Mouse (Mus musculus): ENCODE results near the gene Als2. TPM values are rescaled to one million over a fixed set of nuclear protein-coding genes. Genes with fewer than 3 reads are reported as not detected.

Gene Als2
- polyA plus RNA-seq, 1 experiment from 2014 or later: 7.5 TPM

DNA sequence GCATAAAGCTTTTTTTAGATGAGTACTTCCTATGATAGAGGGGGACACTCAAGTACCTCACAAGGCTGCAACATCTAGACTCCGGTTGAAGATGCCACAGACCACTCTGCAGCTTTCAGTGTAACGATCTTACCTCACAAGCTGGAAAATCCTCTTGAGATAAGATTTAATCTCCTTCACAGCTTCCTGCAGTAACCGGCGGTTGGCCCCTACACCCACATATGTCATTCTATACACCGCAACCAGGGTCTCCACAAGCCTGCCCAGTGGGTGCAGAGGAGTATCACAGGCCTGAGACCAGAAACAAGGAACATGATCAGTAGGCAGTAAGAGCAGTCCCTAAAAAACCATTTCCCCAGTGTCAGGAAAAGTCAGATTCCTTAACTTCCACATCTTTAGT, 64.0 kb downstream of the Als2 start:
- H3K27me3 ChIP-seq: no peaks in the 10 kb centered on the region
- no peak overlapping the region for H3K9ac ChIP-seq
- H3K9me3 ChIP-seq: no peaks in the 10 kb centered on the region
- H3K36me3 ChIP-seq: peaks cover 52% of the 10 kb centered on the region
- 83% methylated on average over 5 of the region's 5 CpGs for WGBS
- no peaks in the 10 kb centered on the region for H3K4me1 ChIP-seq
- no peak for ATAC-seq (ENCODE audit: insufficient number of reproducible peaks, low FRiP score, low TSS enrichment, low read depth)
- H3K27ac ChIP-seq: no peak overlapping the region
- no peak overlapping the region for H3K4me2 ChIP-seq
- no peak overlapping the region for H3K4me3 ChIP-seq

DNA sequence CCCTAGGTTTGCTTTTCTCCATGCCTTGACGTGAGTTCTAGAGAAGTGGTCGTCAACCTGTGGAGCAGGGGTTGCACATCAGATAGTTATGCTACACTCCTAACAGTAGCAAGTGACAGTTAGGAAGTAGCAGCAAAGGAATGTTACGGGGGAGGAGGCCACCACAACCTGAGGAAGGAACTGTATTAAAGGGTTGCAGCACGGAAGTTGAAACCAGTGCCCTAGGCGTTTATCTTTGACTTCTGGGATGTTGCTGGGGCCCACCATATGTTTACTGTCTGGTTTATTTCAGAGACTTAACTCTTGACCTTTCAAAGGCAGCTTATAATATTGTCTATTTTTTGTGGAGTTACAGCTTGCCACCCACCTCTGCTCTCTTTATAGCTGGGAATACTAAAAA, 65.2 kb downstream of the Als2 start:
- Histone ChIP-seq H3K9me3 (no peaks in the 10 kb centered on the region), H3K4me1 (no peaks in the 10 kb centered on the region), H3K36me3 (peaks cover 59% of the 10 kb centered on the region), H3K27me3 (no peaks in the 10 kb centered on the region), H3K4me2 (no peak overlapping the region), H3K27ac (no peak overlapping the region), H3K9ac (no peak overlapping the region), H3K4me3 (no peak overlapping the region)
- no peak for ATAC-seq (ENCODE audit: insufficient number of reproducible peaks, low FRiP score, low TSS enrichment, low read depth)
- WGBS: 47% methylated on average over 5 of the region's 5 CpGs

- WGBS: 81% methylated on average over 8 of the region's 8 CpGs
- H3K4me2 ChIP-seq: no peak overlapping the region
- no peak overlapping the region for H3K27ac ChIP-seq
- ATAC-seq (ENCODE audit: insufficient number of reproducible peaks, low FRiP score, low TSS enrichment, low read depth): no peak
- no peaks in the 10 kb centered on the region for H3K9me3 ChIP-seq
- no peaks in the 10 kb centered on the region for H3K4me1 ChIP-seq
- no peak overlapping the region for H3K4me3 ChIP-seq
- H3K36me3 ChIP-seq: peaks cover 59% of the 10 kb centered on the region
- no peak overlapping the region for H3K9ac ChIP-seq
- no peaks in the 10 kb centered on the region for H3K27me3 ChIP-seq
Measured at GRCm38 (mm10) chr1:59170290-59170689, 66.7 kb downstream of the Als2 start.

DNA sequence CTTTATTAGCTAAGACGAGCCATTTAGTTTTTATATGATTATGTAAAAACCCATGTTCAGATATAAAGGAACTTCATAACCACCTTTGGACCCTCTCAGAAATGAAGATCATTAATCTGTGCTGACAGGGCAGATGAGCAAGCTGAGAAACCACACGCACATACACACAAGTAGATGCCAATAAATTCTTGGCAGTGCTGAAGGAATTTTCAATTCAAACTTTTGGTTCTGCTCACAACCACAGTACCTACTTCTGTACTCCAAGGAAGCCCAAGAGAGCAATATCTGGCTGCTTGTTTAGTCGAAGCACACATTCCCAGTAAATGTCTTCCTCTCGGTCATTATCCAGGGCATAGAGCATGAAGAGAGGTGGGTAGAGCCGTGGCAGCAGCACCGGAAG, 67.4 kb downstream of the Als2 start:
- H3K9me3 ChIP-seq: no peaks in the 10 kb centered on the region
- H3K27ac ChIP-seq: no peak overlapping the region
- no peaks in the 10 kb centered on the region for H3K4me1 ChIP-seq
- H3K4me2 ChIP-seq: no peak overlapping the region
- WGBS: 75% methylated on average over 6 of the region's 6 CpGs
- peaks cover 54% of the 10 kb centered on the region for H3K36me3 ChIP-seq
- ATAC-seq (ENCODE audit: insufficient number of reproducible peaks, low FRiP score, low TSS enrichment, low read depth): no peak
- no peak overlapping the region for H3K4me3 ChIP-seq
- H3K9ac ChIP-seq: no peak overlapping the region
- no peaks in the 10 kb centered on the region for H3K27me3 ChIP-seq

DNA sequence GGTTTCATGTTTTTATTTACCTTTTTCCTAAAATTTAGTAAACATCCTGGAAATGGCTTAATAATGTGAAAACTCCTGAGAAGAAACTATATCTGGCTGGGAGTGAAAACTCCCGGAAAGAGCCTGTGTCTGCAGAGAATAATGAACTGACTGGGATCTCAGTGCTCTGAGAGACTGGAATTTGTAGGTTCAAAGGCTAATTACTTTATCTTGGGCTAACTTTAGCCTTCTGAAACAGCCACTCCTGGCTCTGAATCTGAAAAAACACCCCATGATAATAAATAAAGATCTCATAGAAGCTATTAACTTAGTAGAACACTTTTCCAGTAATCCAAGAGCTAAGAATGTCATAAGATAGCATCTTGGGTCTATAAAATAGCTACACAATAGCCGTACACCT, 68.5 kb downstream of the Als2 start:
- Histone ChIP-seq H3K9me3 (no peaks in the 10 kb centered on the region), H3K27me3 (no peaks in the 10 kb centered on the region), H3K9ac (no peak overlapping the region), H3K4me3 (no peak overlapping the region), H3K4me1 (no peaks in the 10 kb centered on the region), H3K27ac (no peak overlapping the region), H3K36me3 (peaks cover 56% of the 10 kb centered on the region), H3K4me2 (no peak overlapping the region)
- 70% methylated on average over 2 of the region's 2 CpGs for WGBS
- ATAC-seq (ENCODE audit: insufficient number of reproducible peaks, low FRiP score, low TSS enrichment, low read depth): no peak

- Histone ChIP-seq H3K4me2 (no peak overlapping the region), H3K27me3 (no peaks in the 10 kb centered on the region), H3K9ac (no peak overlapping the region), H3K9me3 (no peaks in the 10 kb centered on the region), H3K27ac (no peak overlapping the region), H3K36me3 (peaks cover 54% of the 10 kb centered on the region), H3K4me1 (peaks cover 7% of the 10 kb centered on the region), H3K4me3 (no peak overlapping the region)
- ATAC-seq (ENCODE audit: insufficient number of reproducible peaks, low FRiP score, low TSS enrichment, low read depth): no peak
- WGBS: 84% methylated on average over 4 of the region's 4 CpGs
Measured at GRCm38 (mm10) chr1:59167654-59168425, 69.2 kb downstream of the Als2 start.

DNA sequence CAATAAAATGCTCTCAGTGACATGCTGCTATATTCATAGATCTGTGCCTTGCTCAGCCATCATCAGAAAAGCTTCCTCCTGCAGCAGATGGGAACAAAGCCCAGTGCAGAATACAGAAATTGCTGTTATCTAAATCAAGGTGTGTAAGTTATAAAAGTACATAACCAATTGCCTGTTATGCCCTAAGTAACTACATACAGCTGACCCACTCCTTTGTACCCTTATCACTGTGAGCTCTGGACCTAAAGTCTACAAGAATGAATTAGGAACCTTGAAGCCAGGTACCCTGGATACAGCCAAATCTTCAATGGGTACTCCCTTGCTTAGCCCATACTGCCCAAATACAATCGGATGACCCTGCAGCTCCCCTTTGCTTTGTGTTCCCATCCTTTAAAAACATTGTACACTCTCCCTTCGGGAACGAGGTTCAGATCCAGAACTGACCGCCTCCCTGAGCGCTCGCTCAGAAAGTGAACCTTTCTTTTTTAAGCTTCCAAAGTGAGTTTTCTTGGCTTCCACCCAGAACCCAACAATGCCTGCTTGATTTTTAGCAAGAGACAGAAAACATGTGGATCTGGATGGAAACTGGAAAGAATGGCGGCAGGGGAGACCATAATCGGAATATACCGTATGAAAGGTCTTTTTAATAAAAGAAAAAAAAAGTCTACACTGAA, 70.7 kb downstream of the Als2 start:
- Histone ChIP-seq H3K36me3 (peaks cover 43% of the 10 kb centered on the region), H3K9ac (no peak overlapping the region), H3K27ac (no peak overlapping the region), H3K4me2 (no peak overlapping the region), H3K4me1 (peaks cover 9% of the 10 kb centered on the region), H3K27me3 (no peaks in the 10 kb centered on the region), H3K4me3 (no peak overlapping the region), H3K9me3 (no peaks in the 10 kb centered on the region)
- no peak for ATAC-seq (ENCODE audit: insufficient number of reproducible peaks, low FRiP score, low TSS enrichment, low read depth)
- WGBS: 79% methylated on average over 9 of the region's 9 CpGs

DNA sequence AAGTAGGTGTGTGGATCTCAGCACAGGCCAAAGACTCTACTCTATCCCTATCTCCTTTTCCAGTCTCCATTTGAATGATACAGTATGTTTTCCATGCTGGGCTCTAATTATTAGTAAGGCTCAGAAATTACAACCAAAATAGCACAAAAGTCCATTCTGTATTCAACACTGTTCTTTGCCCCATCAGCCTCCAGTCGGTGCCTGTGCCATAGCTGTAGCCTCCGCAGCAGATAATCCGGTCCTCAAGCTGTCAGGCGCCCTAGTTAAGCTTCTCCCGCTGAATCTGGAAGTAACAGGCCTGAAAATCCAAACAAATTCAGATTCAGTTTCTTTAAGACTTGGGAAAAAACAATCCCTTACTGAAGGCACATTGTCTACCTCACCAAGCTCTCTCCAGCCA, 73.1 kb downstream of the Als2 start:
- no peak overlapping the region for H3K4me2 ChIP-seq
- ATAC-seq (ENCODE audit: insufficient number of reproducible peaks, low FRiP score, low TSS enrichment, low read depth): no peak
- H3K36me3 ChIP-seq: peaks cover 34% of the 10 kb centered on the region
- no peaks in the 10 kb centered on the region for H3K27me3 ChIP-seq
- no peaks in the 10 kb centered on the region for H3K9me3 ChIP-seq
- WGBS: 79% methylated on average over 5 of the region's 5 CpGs
- H3K9ac ChIP-seq: no peak overlapping the region
- no peak overlapping the region for H3K4me3 ChIP-seq
- no peak overlapping the region for H3K27ac ChIP-seq
- H3K4me1 ChIP-seq: peaks cover 11% of the 10 kb centered on the region

GRCm38 (mm10) chr1:59163030-59163461, 74.0 kb downstream of the Als2 start, which contains the start of gene Mpp4:
Mpp4 (minus strand) TSS chr1:59163389.
- H3K4me3 ChIP-seq: no peak within 1 kb of the TSS
- no peaks in the 10 kb centered on the region for H3K9me3 ChIP-seq
- H3K9ac ChIP-seq: no peak within 1 kb of the TSS
- 52% methylated on average over 12 of the region's 12 CpGs for WGBS
- H3K4me2 ChIP-seq: no peak within 1 kb of the TSS
- ATAC-seq (ENCODE audit: insufficient number of reproducible peaks, low FRiP score, low TSS enrichment, low read depth): no peak
- no peaks in the 10 kb centered on the region for H3K27me3 ChIP-seq
- peaks cover 32% of the 10 kb centered on the region for H3K36me3 ChIP-seq
- H3K27ac ChIP-seq: peak within 1 kb of the TSS; percentile 72
- H3K4me1 ChIP-seq: peaks cover 11% of the 10 kb centered on the region

DNA sequence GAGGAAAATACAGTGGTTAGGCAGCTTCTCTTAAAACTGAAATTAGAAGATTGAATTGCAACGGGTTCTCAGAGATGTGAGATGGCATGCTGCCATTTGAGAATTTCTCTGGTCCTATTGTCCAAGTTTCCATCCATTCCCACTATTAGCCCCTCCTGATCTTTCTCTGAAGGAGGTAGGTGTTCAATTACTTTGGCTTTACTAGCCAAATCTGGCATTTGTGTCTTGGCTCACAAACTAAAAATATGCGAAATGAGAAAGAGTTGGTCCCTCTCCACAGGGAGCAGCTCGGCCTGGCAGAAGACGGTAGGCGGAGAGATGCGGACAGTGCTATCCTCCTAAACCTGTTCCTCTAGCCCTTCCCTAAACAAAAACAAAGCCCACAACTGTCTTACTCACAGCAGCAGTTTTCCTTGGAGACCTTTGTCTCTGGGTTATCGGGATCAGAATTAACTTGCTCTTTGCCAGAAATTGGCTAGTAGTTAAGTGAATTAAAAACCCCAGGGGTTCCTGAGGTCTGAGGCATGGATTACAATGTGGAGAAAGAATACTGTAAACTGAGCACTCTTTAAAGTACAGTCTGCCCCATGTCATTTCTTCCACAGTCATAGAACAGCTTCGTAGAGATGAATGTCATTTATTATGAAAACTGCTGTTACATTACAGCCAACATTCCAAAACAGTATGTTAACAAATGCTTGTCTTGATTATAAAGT, 74.6 kb downstream of the Als2 start:
- Histone ChIP-seq H3K27ac (peak overlapping the region; percentile 72), H3K27me3 (no peaks in the 10 kb centered on the region), H3K9me3 (no peaks in the 10 kb centered on the region), H3K36me3 (peaks cover 26% of the 10 kb centered on the region), H3K4me2 (no peak overlapping the region), H3K9ac (no peak overlapping the region), H3K4me3 (no peak overlapping the region), H3K4me1 (peaks cover 11% of the 10 kb centered on the region)
- 52% methylated on average over 8 of the region's 8 CpGs for WGBS
- ATAC-seq (ENCODE audit: insufficient number of reproducible peaks, low FRiP score, low TSS enrichment, low read depth): no peak; the same call in 1 of the 2 replicates

- H3K4me3 ChIP-seq: no peak overlapping the region
- H3K36me3 ChIP-seq: peaks cover 16% of the 10 kb centered on the region
- 81% methylated on average over 6 of the region's 6 CpGs for WGBS
- no peaks in the 10 kb centered on the region for H3K27me3 ChIP-seq
- H3K4me1 ChIP-seq: peaks cover 11% of the 10 kb centered on the region
- peak overlapping the region; percentile 71 for H3K27ac ChIP-seq
- no peaks in the 10 kb centered on the region for H3K9me3 ChIP-seq
- no peak overlapping the region for H3K9ac ChIP-seq
- no peak overlapping the region for H3K4me2 ChIP-seq
- ATAC-seq (ENCODE audit: insufficient number of reproducible peaks, low FRiP score, low TSS enrichment, low read depth): no peak
Measured at GRCm38 (mm10) chr1:59161396-59161795, 75.6 kb downstream of the Als2 start.

- WGBS: 75% methylated on average over 6 of the region's 6 CpGs
- no peak overlapping the region for H3K27ac ChIP-seq
- H3K9me3 ChIP-seq: no peaks in the 10 kb centered on the region
- no peak overlapping the region for H3K9ac ChIP-seq
- H3K4me3 ChIP-seq: no peak overlapping the region
- ATAC-seq (ENCODE audit: insufficient number of reproducible peaks, low FRiP score, low TSS enrichment, low read depth): no peak
- peaks cover 11% of the 10 kb centered on the region; the same call in 1 of the 2 replicates for H3K36me3 ChIP-seq
- peaks cover 11% of the 10 kb centered on the region for H3K4me1 ChIP-seq
- no peak overlapping the region for H3K4me2 ChIP-seq
- H3K27me3 ChIP-seq: no peaks in the 10 kb centered on the region
Measured at GRCm38 (mm10) chr1:59160871-59161270, 76.2 kb downstream of the Als2 start.
